Mouse (Mus musculus) forebrain, embryonic 12.5 days (tissue): ENCODE results near the gene Osbpl6. TPM values are rescaled to one million over a fixed set of nuclear protein-coding genes. Genes with fewer than 3 reads are reported as not detected.
"Not testable (repeated sequence)": the region's sequence is repeated elsewhere in the genome, so short reads cannot be mapped to it uniquely, and the experiment has no call there.

ENCODE experiments used
- ATAC-seq: fragments of 200-750 bp; cut with Nextera tagmentation; 2 replicates; pipeline ENCODE4 v1.8.0; 2017; ENCODE audit warnings: moderate TSS enrichment; ENCODE audit not compliant: low FRiP score
- H3K27ac ChIP-seq: fragments of 300-500 bp; sonication (generic); 2 replicates; pipeline ENCODE4 v1.5.1; 2016; ENCODE audit warnings: mild to moderate bottlenecking
- H3K27me3 ChIP-seq: fragments of 300-500 bp; sonication (generic); 2 replicates; pipeline ENCODE4 v1.6.1; 2016; ENCODE audit warnings: mild to moderate bottlenecking
- H3K36me3 ChIP-seq: fragments of 300-500 bp; sonication (generic); replicated peaks from 2 replicates; pipeline ENCODE4 v1.6.1; 2016; ENCODE audit warnings: mild to moderate bottlenecking
- H3K4me1 ChIP-seq: fragments of 300-500 bp; sonication (generic); 2 replicates; pipeline ENCODE4 v1.6.1; 2016
- H3K4me2 ChIP-seq: fragments of 300-500 bp; sonication (generic); 2 replicates; pipeline ENCODE4 v1.6.1; 2016; ENCODE audit warnings: mild to moderate bottlenecking, moderate library complexity
- H3K4me3 ChIP-seq: fragments of 300-500 bp; sonication (generic); replicated peaks from 2 replicates; pipeline ENCODE4 v1.5.1; 2016; ENCODE audit warnings: mild to moderate bottlenecking
- H3K9ac ChIP-seq: fragments of 300-500 bp; sonication (generic); 2 replicates; pipeline ENCODE4 v1.6.1; 2016; ENCODE audit warnings: mild to moderate bottlenecking
- H3K9me3 ChIP-seq: fragments of 300-500 bp; sonication (generic); 2 replicates; pipeline ENCODE4 v1.6.1; 2016
- WGBS: fragments of 180-500 bp; shearing (Covaris S2); methylation state at CpG from one replicate; pipeline ENCODE4 v1.1.7; 2016; 5-methylcytosine and 5-hydroxymethylcytosine counted together
- polyA plus RNA-seq: library from polyadenylated mRNA; unstranded; fragments of >200 nt; fragmentation: Nextera tagmentation; extraction: Ambion mirVana; gene quantifications from 2 replicates; pipeline ENCODE4 v1.2.1, GENCODE M21; 2016

The Osbpl6 gene
- polyA plus RNA-seq, 1 experiment from 2014 or later, result 17.0 TPM

GRCm38 (mm10) chr2:76597521-76597920 lies 191.2 kb downstream of the Osbpl6 start:
- no peak for ATAC-seq
- WGBS, result 83% methylated on average over 11 of the region's 11 CpGs
- Histone ChIP-seq H3K9me3 (no peaks in the 10 kb centered on the region), H3K36me3 (no peaks in the 10 kb centered on the region; the same call in 1 of the 2 replicates), H3K9ac (no peak overlapping the region), H3K4me3 (no peak overlapping the region), H3K4me2 (no peak overlapping the region), H3K27me3 (no peaks in the 10 kb centered on the region), H3K27ac (no peak overlapping the region), H3K4me1 (no peaks in the 10 kb centered on the region)

GRCm38 (mm10) chr2:76599214-76599613 lies 192.9 kb downstream of the Osbpl6 start:
- Histone ChIP-seq H3K9ac (no peak overlapping the region), H3K4me1 (no peaks in the 10 kb centered on the region), H3K4me3 (no peak overlapping the region), H3K27me3 (no peaks in the 10 kb centered on the region), H3K4me2 (no peak overlapping the region), H3K36me3 (no peaks in the 10 kb centered on the region; the same call in 1 of the 2 replicates), H3K27ac (no peak overlapping the region), H3K9me3 (no peaks in the 10 kb centered on the region)
- no peak for ATAC-seq
- WGBS, result 65% methylated on average over 5 of the region's 5 CpGs

GRCm38 (mm10) chr2:76602256-76602655 lies 195.9 kb downstream of the Osbpl6 start:
- no peaks in the 10 kb centered on the region for H3K9me3 ChIP-seq
- 96% methylated on average over 1 of the region's 1 CpGs for WGBS

GRCm38 (mm10) chr2:76606704-76607103 lies 200.4 kb downstream of the Osbpl6 start:
- no peaks in the 10 kb centered on the region for H3K27me3 ChIP-seq
- no peaks in the 10 kb centered on the region for H3K9me3 ChIP-seq
- no peaks in the 10 kb centered on the region for H3K36me3 ChIP-seq
- no peak overlapping the region for H3K4me2 ChIP-seq
- no peak overlapping the region for H3K9ac ChIP-seq
- no peak for ATAC-seq
- no peaks in the 10 kb centered on the region for H3K4me1 ChIP-seq
- H3K27ac ChIP-seq, result no peak overlapping the region
- WGBS, result 82% methylated on average over 3 of the region's 3 CpGs
- no peak overlapping the region for H3K4me3 ChIP-seq

More at GRCm38 (mm10) chr2:76602256-76602655, 195.9 kb downstream of the Osbpl6 start:
- Histone ChIP-seq H3K4me3 (no peak overlapping the region), H3K27ac (no peak overlapping the region), H3K4me1 (no peaks in the 10 kb centered on the region), H3K4me2 (no peak overlapping the region), H3K36me3 (no peaks in the 10 kb centered on the region), H3K27me3 (no peaks in the 10 kb centered on the region), H3K9ac (no peak overlapping the region)
- ATAC-seq, result no peak

DNA sequence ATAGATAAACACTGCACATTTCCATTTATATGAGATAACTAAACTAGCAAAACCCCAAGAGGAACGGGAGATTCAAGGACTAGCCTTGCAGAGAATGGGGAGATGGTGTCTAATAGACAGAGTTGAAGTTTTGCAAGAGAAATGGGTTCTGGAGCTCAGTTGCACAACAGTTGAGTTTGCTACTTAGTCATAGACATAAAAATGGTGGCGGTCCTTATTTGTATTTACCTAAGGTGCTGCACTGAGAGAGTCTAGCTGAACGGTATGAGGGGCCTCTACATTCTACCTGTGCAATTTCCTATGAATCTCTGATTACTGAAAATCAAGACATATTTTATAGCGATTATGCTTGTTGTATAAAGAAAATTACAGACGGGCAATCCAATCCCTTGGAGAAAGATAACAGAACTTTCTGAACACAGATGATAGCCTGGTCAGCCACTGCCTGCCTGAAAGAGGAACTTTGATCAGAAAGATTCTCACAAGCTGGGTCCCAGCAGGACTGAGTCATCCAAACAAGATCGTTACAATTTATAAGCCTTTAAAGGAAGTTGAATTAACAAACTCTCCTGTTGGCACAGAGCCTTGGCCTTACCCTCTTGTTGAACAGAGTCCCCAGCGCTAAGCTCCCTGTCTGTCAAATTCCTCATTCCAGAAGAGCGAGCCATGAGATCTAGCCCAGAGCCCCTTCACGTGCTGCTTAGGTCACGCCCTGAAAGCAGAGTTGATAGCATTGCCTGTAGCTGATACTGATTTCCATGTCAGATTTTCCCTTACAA lies 204.2 kb downstream of the Osbpl6 start:
- Histone ChIP-seq H3K27ac (no peak overlapping the region), H3K27me3 (no peaks in the 10 kb centered on the region), H3K4me1 (no peaks in the 10 kb centered on the region), H3K9me3 (no peaks in the 10 kb centered on the region), H3K4me2 (no peak overlapping the region), H3K36me3 (no peaks in the 10 kb centered on the region), H3K4me3 (no peak overlapping the region), H3K9ac (no peak overlapping the region)
- no peak for ATAC-seq
- 81% methylated on average over 10 of the region's 10 CpGs for WGBS

- no peak for ATAC-seq
- no peak overlapping the region for H3K4me2 ChIP-seq
- 81% methylated on average over 3 of the region's 3 CpGs for WGBS
Observed at GRCm38 (mm10) chr2:76611996-76612395, 205.7 kb downstream of the Osbpl6 start.

DNA sequence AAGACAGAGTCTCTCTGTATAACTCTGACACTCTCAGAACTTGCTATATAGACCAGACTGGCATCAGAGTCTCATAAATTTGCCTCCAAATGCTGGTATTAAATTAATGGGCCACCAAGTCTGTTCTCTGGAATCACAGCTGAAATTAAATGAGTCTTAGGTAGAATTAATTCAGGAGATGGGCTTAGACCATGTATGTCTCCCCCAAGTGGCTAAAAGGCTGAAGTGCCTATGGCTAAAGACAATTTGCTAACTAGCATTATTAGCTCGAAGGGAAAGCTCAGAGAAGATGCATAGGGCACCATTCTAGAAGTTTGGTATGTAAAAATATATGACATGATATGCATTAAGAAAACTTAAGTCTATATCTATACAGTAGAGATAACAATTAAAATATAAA lies 211.8 kb downstream of the Osbpl6 start:
- 54% methylated on average over 1 of the region's 1 CpGs for WGBS
- 0 out of 2 replicates have a peak, but pooled peaks have one; percentile 33 for ATAC-seq
- no peaks in the 10 kb centered on the region for H3K27me3 ChIP-seq

More at GRCm38 (mm10) chr2:76611996-76612395, 205.7 kb downstream of the Osbpl6 start:
- Histone ChIP-seq H3K27me3 (no peaks in the 10 kb centered on the region), H3K4me3 (no peak overlapping the region), H3K9ac (no peak overlapping the region), H3K4me1 (no peaks in the 10 kb centered on the region), H3K36me3 (no peaks in the 10 kb centered on the region), H3K27ac (no peak overlapping the region), H3K9me3 (no peaks in the 10 kb centered on the region)

GRCm38 (mm10) chr2:76620188-76620587 lies 213.9 kb downstream of the Osbpl6 start:
- H3K4me3 ChIP-seq, result no peak overlapping the region
- no peak for ATAC-seq
- H3K9ac ChIP-seq, result no peak overlapping the region
- WGBS, result 93% methylated on average over 5 of the region's 5 CpGs
- no peaks in the 10 kb centered on the region for H3K9me3 ChIP-seq
- peaks cover 28% of the 10 kb centered on the region for H3K36me3 ChIP-seq
- H3K4me1 ChIP-seq, result no peaks in the 10 kb centered on the region
- no peak overlapping the region for H3K27ac ChIP-seq
- H3K27me3 ChIP-seq, result no peaks in the 10 kb centered on the region
- no peak overlapping the region for H3K4me2 ChIP-seq

More for the DNA sequence above, 211.8 kb downstream of the Osbpl6 start:
- no peaks in the 10 kb centered on the region for H3K4me1 ChIP-seq
- peaks cover 9% of the 10 kb centered on the region for H3K36me3 ChIP-seq
- H3K27ac ChIP-seq, result no peak overlapping the region
- H3K9me3 ChIP-seq, result no peaks in the 10 kb centered on the region
- H3K4me3 ChIP-seq, result no peak overlapping the region
- H3K9ac ChIP-seq, result no peak overlapping the region
- H3K4me2 ChIP-seq, result no peak overlapping the region

- Histone ChIP-seq H3K4me1 (no peaks in the 10 kb centered on the region), H3K27me3 (no peaks in the 10 kb centered on the region), H3K4me3 (no peak overlapping the region), H3K9me3 (peaks cover 6% of the 10 kb centered on the region), H3K36me3 (peaks cover 44% of the 10 kb centered on the region), H3K4me2 (no peak overlapping the region), H3K27ac (no peak overlapping the region), H3K9ac (no peak overlapping the region)
- ATAC-seq, result no peak
- WGBS, result 85% methylated on average over 1 of the region's 1 CpGs
Observed at GRCm38 (mm10) chr2:76621724-76622123, 215.4 kb downstream of the Osbpl6 start.

DNA sequence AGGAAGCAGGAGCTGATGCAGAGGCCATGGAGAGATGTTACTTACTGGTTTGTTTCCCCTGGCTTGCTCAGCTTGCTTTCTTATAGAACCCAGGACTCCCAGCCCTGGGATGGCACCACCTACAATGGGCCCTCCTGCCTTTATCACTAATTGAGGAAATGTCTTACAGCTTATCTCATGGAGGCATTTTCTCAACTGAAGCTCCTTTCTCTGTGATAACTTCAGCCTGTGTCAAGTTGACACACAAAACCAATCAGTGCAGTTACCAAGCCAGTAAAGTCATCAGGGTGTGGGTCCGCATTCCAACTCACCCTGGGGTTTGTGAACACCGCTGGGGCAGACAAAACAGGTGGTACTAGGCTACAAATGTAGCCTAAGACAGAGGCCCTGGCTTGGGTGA lies 216.0 kb downstream of the Osbpl6 start:
- not testable (repeated sequence) for ATAC-seq, H3K4me1 ChIP-seq, H3K9me3 ChIP-seq, H3K9ac ChIP-seq, H3K27me3 ChIP-seq, H3K27ac ChIP-seq, H3K4me3 ChIP-seq, H3K4me2 ChIP-seq
- WGBS, result 92% methylated on average over 2 of the region's 2 CpGs
- peaks cover 50% of the 10 kb centered on the region for H3K36me3 ChIP-seq

- no peaks in the 10 kb centered on the region for H3K27me3 ChIP-seq
- H3K9ac ChIP-seq, result no peak overlapping the region
- H3K9me3 ChIP-seq, result peaks cover 8% of the 10 kb centered on the region
- H3K4me1 ChIP-seq, result no peaks in the 10 kb centered on the region
- H3K4me2 ChIP-seq, result no peak overlapping the region
- ATAC-seq, result no peak
- H3K36me3 ChIP-seq, result peaks cover 83% of the 10 kb centered on the region
- no peak overlapping the region for H3K27ac ChIP-seq
- 94% methylated on average over 12 of the region's 12 CpGs for WGBS
- H3K4me3 ChIP-seq, result no peak overlapping the region
Observed at GRCm38 (mm10) chr2:76630293-76630692, 224.0 kb downstream of the Osbpl6 start.

DNA sequence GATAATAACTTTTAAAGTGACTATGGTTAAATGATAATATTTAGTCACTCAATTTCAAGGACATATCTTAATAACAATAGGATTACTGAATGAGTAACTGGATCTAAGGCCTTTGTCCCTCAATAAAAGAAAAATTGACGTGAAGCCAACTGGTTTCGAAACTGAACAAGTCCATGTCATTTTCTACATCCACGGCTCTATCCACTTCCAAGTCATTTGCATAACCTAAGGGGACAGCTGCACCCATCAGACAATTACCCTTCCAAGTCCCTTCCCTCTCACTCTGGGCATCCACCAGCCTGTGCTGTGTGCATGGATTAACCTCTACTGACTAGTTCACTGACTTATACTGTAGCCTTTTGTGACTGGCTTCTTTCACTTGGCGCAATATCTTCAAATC lies 225.3 kb downstream of the Osbpl6 start:
- Histone ChIP-seq H3K4me3 (no peak overlapping the region), H3K9me3 (peaks cover 3% of the 10 kb centered on the region), H3K27me3 (no peaks in the 10 kb centered on the region), H3K27ac (no peak overlapping the region), H3K4me1 (no peaks in the 10 kb centered on the region), H3K4me2 (no peak overlapping the region), H3K36me3 (peaks cover 83% of the 10 kb centered on the region), H3K9ac (no peak overlapping the region)
- 84% methylated on average over 4 of the region's 4 CpGs for WGBS
- ATAC-seq, result no peak

- H3K27ac ChIP-seq, result no peak overlapping the region
- no peaks in the 10 kb centered on the region for H3K27me3 ChIP-seq
- 94% methylated on average over 2 of the region's 2 CpGs for WGBS
- no peak overlapping the region for H3K9ac ChIP-seq
- no peak overlapping the region for H3K4me2 ChIP-seq
- ATAC-seq, result no peak
- no peaks in the 10 kb centered on the region for H3K9me3 ChIP-seq
- no peaks in the 10 kb centered on the region for H3K4me1 ChIP-seq
- H3K36me3 ChIP-seq, result peaks cover 84% of the 10 kb centered on the region
- H3K4me3 ChIP-seq, result no peak overlapping the region
Observed at GRCm38 (mm10) chr2:76639637-76640036, 233.3 kb downstream of the Osbpl6 start.
